Mouse (Mus musculus) embryo, embryonic 10.5 days (tissue): ENCODE measurements around the gene Omp.
"Not testable (repeated sequence)": the region's sequence is repeated elsewhere in the genome, so short reads cannot be mapped to it uniquely, and the experiment has no call there.

Experiments used
- DNase-seq: peaks from one replicate; pipeline ENCODE4 v3.0.0-alpha.2; 2015; ENCODE audit warnings: low spot score

Gene Omp

DNA sequence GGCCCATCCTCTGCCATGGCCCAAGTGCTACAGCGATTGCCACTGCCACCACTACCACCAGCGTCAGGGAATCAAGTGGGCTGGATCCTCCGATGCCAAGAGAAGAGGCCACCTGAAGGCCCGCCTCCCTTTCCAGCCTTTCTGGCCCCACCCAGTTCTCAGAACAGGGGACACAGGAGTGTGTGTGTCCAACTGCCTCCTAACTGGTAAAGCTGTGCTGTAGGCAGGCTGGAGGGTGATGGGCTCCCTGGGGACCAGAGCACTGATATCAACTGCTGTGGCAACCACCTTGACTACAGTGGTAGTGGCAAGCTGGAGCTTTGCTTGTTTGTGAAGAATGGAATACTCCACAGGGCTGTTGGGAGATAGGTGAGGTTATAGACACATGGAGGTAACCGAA, at the start of gene Omp:
Gene Omp, minus strand, starts transcription at position 101 of the 400 bp plus-strand sequence.
- DNase-seq: no peak

DNA sequence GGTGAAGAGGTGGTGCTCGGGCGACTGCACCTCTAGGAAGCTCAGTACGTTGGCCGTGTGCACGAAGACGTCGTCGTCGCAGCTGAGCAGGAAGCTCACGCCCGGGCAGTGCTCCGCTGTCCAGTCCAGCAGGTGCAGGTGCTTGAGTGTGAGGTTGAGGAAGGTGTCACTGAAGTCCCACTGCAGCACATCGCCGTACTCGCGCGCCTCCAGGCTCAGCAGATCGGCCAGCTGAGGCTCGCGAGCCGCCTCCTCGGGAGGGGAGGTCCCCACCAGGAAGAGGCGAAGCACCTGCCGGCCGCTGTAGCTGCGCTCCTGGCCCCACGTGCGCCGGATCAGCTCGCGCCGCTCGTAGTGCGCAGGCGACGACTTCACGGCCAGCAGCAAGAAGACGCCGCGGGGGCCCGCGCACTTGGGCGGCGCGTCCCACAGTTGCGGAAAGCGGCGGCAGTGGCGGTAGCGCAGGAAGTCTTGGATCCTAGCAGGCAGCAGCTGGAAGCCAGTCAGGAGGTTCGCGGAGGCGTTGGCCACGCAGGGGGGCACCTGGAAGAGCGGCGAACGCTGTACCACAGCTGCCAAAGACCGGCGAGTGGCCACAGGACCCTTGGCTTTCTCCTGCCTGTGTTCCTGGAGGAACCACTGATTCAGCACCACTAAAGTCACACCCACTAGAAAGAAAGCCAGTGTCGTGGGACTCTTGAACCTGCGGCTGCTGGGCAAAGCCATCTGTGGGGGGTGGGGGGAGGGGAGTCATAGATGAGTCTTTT, 48.9 kb upstream of the Omp start:
- peak; percentile 24 for DNase-seq

DNA sequence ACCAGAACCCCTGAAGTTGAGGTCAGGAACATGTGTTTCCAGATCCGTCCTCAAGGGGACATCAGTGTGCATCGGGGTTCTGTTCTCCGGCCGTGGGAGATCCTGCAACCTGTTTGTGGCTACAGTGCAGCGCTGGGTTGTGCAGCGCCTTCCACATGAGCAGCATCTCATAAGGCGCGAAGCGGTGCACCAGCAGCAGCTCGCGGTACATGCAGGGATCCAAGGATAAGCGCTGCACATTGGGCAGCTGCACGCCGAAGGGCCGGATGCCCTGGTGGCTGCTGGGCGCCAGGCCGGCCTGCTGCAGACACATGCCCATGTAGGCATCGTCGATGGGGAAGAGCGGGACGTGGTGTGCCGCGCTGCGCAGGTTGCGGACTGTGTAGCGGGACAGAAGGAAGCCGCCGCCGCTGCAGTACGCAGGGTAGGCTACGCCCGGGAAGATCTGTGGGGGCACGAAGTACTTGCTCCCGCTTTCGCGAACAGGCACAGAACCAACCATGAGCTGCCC, 48.3 kb upstream of the Omp start:
- DNase-seq: peak; percentile 64

DNA sequence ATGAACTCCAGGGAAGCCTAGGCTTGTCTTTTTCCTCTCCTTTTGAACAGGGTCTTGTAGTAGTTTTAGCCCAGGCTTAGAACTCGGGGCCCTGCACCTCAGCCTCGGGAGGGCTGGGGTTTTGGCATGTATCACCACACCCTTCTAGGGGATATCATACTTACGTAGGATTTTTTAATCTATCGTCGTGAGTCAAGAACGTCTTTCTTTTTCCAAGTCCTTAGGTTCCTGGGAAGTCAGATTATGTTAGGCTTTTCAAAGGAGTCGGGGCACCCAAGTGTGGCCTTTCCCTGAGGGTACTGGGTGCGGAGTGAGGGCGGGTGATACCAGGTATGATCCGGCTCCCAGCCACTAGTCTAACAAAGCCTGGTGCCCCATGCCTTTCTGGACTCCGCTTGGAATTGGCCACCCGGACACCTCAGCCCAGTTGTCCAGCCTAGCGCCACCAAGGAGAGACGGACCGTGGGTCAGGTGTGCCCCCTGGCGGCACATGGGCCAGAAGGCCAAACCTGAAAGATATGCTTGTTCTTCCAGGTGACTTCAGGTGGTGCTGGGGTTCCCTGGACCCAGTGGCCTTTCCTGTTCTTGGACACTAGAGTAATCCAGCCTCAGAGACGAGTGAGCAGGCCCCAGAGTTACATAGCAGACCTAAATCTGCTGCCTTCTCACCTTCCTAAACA, 46.4 kb upstream of the Omp start:
- DNase-seq: peak; percentile 40

DNA sequence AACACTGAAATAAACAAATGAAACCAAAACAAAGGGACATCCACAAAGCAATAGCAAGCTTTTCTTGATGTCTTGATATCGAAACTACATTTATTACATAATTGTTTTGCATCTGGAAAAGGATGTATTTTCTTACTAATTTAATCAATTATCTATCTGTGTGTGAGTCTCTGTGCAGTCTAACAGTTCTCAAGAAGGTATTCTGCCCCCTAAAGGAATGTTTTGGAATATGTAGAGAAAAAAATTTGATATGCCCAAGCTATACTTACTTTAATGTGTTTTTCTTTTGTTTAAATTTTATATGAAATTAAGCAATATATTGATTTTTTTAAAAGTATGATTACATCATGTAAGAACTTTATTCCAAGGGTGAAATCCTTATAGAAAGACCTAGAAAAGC, 45.3 kb upstream of the Omp start:
- DNase-seq: no peak

DNA sequence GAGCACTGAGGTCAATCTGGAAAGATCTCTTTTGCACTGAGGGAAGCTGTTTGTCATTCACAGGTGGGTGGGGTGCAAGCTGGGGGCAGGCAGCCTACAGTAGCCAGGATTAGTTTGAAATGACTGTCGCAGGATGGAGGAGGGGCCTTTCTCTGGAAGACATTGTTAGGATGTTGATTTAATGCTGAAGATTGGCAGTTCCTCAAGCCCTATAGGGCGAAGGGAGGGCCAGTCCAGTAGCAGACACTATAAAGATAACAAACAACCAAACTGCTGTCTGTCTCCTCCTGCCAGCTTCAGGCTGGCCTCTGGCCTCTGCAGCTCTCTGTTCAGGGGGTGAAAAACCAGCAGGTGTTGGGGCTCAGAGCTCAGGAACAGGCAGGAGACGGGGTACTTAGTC, 44.4 kb upstream of the Omp start:
- DNase-seq: no peak

DNA sequence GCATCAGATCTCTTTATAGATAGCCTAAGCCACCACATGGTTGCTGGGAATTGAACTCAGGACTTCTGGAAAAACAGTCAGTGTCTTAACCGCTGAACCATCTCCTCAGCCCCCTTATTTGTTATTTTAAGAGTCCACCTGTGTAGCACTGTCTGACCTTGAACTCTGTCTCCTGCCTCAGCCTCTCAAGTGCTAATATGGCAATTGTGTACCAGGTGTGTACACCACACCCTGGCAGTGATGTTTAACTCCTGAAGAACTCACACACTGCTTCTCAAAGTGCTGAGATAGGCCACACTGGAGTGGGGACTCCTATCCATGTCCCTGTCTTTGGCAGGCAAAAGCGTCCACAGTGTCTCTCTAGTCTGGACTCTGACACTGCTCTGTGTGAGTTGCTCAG, 43.4 kb upstream of the Omp start:
- no peak for DNase-seq

DNA sequence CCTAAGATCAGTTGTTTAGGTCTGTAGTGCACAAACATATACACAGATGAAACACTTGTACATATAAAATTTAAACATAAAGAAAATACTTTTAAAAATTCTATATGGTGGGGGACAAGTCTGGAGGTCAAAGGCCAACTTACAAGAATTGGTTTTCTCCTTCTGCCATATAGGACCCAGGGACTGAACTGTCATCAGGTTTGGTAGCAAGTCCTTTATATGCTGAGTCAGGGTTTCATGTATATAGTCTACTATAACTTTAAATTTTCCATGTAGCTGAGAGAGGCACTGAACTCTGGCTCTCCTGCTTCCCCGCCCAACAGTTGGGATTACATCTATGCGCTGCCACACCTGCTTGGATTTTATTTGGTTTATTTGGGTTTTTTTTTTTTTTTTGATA, 42.9 kb upstream of the Omp start:
- no peak for DNase-seq

DNA sequence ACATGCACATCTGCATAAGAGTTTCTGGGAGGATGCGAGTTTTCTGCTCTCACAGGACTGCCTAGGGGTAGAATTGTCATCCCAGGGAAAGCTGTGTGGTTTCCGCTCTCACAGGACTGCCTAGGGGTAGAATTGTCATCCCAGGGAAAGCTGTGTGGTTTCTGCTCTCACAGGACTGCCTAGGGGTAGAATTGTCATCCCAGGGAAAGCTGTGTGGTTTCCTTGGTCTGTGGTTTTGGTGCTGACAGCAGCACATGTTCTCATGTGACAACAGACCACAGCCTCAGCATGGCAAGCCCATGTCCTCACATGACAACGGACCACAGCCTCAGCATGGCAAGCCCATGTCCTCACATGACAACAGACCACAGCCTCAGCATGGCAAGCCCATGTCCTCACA, 42.0 kb upstream of the Omp start:
- not testable (repeated sequence) for DNase-seq

DNA sequence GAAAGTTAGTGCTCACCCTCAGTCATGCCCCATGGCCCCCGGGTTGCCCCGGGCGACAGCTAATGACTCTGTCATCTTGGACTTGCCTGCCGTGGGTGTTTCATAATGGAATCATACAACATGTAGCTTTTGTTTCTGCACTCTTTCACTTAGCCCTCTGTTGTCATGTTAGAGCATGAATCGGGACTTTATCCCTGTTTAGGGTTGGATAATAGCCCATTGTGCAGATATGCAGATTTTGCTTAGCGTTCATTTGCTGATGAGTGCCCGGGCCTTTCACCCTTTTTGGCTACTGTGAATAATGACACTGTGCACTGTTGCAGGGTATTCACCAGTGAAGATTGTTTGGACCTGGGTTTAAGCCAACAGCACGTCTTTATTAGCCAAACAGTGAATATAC, 41.3 kb upstream of the Omp start:
- peak; percentile 58 for DNase-seq

DNA sequence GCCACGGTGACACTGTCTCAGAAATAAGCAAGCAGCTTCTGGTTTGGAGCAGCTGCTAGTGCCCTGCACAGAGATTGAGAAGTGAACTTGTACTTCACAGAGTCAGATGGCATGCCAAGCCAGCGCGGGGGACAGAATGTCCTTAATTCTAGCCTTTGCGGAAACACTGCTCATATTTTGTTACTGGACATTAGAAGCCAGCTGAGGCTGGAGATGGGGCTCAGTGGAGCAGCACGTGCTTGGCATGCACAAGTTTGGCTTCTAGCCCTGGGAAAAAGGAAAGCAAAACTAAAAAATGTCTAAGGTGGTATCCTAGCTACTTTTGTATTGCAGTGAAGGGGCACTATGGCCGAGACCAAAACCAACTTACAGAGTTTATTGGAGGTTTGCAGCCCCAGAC, 40.0 kb upstream of the Omp start:
- DNase-seq: no peak

DNA sequence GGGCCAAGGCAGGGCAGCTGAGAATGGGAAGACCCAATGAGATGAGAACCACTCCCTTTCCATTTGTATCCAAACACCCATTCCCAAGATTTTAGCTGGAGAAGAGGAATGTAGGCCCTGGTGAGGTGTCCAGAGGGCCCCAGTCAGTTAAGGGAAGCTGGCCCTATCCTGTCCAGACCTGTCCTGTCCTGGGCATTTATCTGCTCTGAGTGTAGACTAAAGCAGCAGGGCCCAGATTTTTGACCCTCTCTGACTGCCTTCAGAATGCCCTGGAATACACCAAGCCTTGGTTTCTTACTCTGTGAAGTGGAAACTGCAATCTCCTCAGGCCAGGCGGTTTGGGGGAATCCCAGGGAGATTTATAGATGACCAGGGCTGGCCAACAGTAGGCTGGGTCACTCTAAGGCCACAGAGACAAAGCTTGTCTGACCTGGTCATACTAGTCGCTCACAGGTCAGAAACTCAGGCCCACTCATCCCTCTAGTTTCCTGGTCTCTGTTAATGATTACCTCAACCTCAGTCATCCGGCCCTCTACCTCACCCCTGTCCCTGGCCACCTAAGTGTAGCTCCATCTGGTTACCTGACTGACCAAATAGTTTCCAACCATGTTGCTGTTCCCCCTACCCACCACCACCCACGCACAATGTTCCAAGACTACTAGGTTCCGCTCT, 33.4 kb upstream of the Omp start:
- DNase-seq: no peak

DNA sequence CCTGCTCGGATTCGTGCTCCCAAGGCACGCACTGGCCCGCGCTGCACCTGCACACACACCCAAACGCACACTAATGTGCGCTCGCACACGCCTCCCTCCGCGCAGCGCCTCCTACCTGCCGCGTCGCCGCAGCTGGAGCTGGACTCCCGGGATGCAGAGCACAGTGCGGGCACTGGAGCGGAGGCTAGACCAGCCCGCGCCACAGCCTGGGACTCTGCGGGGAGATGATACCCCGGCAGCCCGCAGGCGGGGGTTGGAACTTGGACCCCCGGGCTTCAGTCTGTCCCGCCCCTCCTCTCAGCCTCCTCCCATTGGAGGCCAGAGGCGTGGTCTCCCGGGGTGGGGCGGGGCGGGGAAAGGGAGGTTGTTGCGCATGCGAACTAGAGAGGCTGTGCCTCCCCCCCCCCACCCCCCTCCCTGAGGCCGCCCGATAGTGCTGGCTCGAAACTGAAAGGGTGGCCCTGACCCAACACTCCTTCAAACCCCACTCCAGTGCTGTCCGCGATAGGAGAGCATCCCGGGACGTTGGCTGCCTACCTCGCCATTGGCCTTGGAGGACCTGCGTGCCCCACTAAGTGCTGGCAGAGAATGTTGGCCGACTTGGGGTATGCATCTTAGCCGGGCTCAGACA, 32.7 kb upstream of the Omp start, which contains the start of gene Capn5:
Gene Capn5, minus strand, starts transcription at position 346 of the 631 bp plus-strand sequence.
- DNase-seq: peak; percentile 89

DNA sequence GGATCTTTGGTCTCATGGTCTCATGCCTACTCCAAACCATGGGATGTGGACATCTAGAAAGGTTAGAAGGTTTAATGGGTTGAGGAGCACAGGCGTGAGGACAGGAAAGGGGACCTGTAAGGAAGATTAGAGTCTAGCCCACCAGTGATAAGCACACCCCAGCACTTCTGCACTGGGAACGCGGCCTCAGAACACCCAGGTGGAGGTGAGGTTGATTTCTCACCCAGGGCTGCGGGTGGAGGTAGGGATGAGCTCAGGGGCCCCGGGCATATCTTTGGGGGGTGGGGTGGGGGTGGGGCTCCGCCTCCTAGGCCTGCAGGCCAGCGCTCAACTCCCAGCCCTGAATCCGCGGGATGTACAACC, 32.2 kb upstream of the Omp start:
- no peak for DNase-seq

DNA sequence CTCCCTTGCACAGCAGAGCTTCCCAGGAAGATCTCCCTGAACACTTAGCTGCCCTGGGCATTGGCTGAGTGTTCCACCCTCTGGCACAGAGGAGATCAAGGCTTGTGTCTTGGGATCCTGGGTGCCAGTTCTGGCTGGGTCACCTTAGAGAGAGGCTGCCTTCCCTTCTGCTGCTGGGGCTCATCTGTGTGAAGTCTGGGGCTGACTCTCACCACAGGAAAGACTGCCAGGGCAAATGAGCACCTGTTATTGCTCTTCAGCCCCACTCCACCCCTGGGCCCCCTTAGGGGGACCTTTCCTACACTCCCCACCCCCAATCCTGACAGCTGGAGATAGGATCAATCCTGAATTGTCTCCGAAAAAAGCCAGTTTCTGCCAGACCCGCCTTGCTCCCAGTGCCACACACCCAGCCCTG, 31.8 kb upstream of the Omp start:
- DNase-seq: no peak

DNA sequence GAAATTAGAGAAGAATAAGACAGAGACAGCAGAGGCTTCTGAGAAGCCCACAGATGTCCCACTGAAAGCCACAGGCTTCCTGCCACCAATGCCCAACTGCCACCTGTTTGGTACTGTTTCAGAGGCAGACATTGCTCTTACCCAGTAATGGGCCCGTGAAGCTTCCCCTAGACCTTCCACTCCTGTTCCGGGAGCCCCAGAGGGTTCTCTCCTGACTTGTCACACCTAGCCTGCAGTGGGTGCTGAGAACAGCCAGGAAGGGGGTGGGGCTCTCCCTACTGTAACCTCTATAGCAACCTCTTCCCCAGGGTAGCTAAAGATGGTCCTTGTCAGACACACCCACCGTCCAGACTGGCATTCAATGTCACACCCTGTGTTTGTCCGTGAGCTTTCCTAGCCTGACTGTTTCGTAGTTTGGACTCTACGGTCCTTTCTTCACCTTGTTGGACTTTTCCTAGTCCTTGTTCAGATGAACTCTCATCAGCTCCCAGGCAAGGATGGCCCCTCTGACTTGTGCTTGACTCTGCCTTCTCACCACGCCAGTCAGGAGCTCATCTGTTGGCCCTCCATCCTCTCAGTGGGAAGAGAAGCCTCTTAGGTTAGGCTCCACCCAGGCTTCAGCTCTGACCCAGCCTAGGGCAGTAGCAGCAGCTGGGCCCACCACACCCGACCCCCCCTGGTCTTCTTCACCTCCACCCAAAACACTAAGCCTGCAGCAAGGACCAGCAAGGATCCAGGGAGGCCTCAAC, 31.2 kb upstream of the Omp start:
- DNase-seq: no peak

DNA sequence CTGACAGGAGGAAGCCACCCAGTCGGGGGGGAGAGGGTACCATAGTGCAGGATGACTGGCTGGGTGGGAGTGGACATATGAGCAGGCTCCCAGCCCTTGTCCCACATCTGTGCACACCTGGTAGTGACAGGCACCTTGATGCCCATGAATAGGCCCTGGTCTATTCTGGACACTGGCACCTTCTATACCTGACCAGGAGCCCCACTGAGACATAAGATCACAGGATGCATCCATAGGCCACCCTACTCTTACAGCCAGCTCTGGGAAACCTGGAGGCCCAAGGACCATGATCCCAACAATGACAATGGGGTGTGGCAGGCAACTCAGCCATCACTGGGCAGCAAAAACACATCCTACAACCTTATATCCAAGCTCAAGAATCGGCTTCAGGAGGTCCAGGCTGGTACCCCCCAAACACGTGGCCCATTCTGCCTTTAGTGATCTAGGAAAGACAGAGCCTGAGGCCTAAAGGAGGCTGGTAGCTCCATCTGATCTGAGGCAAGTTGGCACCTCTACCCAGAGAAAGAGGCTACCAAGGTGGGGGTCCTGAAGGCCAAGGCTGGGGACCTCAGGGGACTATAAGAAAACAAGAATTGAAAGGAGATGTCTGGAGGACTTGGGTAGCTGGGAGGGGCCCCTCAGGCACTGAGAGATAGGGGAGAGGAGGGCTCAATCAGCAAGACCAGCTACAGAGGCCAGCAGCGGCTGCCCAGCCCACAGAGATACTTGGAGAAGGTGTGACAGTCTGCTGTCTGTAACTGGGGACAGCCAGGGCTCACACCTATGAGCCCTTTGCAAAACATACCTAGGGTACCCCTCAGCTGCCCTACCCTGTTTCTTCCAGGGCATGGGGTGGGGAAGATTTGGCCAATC, 29.8 kb upstream of the Omp start:
- no peak for DNase-seq

DNA sequence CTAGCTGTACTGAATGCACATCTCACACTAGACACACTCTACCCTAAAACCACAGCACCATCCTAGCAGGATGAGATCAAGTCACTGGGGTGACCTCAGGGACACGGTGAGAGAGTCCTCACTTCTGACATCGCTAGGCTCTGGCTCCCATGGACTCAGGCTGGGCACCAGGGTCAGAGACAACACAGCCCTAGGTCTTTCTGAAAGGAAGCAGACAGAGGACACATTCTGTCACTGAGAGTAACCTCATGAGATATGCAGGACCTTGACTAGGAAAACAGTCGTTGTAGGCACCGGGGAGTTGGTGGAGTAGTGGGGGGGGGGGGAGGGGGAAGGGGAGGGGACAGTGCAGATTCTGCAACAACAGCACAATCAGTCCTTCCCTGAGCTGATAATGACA, 28.1 kb upstream of the Omp start:
- DNase-seq: no peak

DNA sequence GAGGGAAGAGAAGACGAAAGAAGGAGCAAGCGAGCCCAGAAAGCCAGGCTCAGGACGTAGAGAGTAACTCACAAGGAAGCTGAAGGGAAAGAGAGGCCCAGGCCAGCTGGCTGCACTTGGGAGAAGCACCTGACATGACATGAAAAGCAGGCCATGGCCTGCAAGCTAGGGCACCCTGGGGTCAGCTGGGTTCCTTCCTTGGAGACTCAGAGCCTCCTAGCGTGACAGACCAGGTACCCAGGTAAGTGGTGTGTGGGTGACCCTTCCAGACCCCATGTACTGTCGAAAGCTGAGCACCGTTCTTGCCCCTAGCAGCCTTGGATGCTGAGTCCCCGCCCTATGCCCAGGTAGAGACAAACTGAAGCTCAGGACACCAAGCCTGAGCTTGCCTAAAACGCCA, 27.4 kb upstream of the Omp start:
- DNase-seq: no peak

DNA sequence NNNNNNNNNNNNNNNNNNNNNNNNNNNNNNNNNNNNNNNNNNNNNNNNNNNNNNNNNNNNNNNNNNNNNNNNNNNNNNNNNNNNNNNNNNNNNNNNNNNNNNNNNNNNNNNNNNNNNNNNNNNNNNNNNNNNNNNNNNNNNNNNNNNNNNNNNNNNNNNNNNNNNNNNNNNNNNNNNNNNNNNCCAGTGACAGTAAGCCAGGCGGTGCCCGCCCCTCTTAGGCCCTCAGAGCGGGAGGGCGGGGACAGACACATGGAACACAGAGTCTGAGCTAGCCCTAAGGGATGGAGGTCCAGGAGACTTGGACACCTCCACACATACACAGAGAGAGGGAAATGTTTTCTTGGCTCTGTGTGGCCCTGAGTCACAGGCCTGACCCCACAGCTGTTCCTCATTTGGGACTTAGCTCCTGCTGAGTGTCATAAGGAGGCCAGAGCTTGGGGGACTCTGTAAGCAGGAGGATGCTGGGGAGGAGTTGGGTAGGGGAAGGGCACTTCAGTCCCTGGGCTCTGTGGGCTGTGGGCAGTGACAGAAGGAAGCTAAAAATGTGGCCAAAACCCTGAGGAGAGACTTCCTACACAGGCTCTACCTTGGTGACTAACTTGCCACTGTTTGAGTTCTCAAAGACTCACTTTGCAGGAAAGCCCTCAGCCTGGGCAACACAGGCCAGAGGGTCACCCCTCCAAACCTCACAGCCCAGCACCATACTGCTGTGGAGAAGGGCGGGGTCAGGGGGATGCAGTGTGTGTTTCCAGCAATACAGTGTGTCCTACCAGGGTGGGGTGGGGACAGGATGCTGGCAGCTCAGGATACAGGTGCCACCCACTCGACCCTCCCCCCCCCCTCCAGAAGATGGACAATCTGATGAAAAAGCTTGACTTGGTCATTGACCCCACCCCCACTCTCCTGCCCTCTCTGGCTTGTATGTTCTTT, 26.1 kb upstream of the Omp start:
- peak; percentile 58 for DNase-seq
